19 mouse cellular contexts compared by ENCODE assay signal in the genomic region with DNA sequence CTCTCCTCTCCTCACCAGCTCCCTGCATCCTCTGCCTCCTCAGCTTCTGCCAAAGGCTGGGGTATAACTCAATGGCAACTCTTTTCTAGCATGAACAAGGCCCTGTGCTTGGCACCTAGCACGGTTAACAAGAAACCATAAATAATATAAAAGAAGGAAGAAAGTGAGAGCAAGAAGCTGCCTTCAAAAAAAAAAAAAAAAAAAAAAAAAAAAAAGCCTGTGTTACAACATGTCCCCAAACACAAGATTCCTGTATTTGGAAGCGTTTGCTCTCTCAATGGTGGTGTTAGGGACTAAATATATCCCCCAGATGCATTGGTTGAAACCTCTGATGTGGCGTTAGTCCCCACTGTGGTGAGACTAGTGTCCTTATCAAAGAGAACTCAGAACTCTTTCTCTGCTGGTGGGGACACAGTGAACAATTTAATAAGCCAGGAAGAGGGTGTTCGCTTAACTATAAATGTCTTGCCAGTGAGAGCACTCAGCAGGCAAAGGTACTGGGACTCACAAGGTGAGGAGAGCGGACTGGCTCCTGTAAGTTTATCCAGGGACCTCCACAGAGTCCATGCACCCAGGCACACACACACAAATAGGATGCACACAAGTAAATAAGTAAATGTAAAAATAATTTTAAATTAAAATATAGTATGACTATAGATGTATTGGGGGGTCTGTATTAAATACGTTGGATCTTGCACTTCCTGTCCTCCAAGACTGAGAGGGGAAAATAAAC. TPM values are rescaled to one million over a fixed set of nuclear protein-coding genes. Genes with fewer than 3 reads are reported as not detected.
A peak's percentile ranks its signal among the peaks of the same experiment; 100 is the strongest.
DNase-seq lines count a peak whose midpoint lies in the region; ATAC-seq and TF ChIP-seq lines count a peak whose summit lies in the region.
"Had no signal": no experiment of that assay in that cellular context is flagged by ENCODE, and none has a peak within 500 bp of the region (broad histone marks: within the 10 kb centered on the region; RNA-seq: fewer than 3 reads in every experiment).

No protein-coding gene starts in this region.

- H3K36me3 ChIP-seq in heart, embryonic 10.5 days: no peaks in the 10 kb centered on the region
- no peaks in the 10 kb centered on the region for H3K36me3 ChIP-seq in heart, adult 2 months (ENCODE audit: control insufficient read depth, insufficient read depth, low read length)
- H3K36me3 ChIP-seq in kidney, postnatal 0 days (ENCODE audit: insufficient read depth, low read length): no peaks in the 10 kb centered on the region
- H3K36me3 ChIP-seq in CH12.LX (replicated peaks in 1 of 2; ENCODE audit: control insufficient read depth in 1 of 2, insufficient read depth in 1 of 2, low read length in 1 of 2): no peaks in the 10 kb centered on the region
- H3K36me3 ChIP-seq: embryonic facial prominence, embryonic 13.5 days; heart, embryonic 15.5 days; hindbrain, embryonic 12.5 days had no signal

- H3K9ac ChIP-seq in heart, adult 2 months (ENCODE audit: low read depth, low read length): no peak overlapping the region
- no peak overlapping the region for H3K9ac ChIP-seq in kidney, postnatal 0 days (ENCODE audit: low read depth, low read length)
- H3K9ac ChIP-seq in CH12.LX (ENCODE audit: insufficient read depth, low read depth): no peak overlapping the region
- H3K9ac ChIP-seq: embryonic facial prominence, embryonic 13.5 days; heart, embryonic 15.5 days; hindbrain, embryonic 12.5 days had no signal

- H3K27me3 ChIP-seq in heart, embryonic 10.5 days (ENCODE audit: insufficient read depth, poor library complexity, severe bottlenecking): 0 out of 2 replicates have a peak, but pooled peaks cover 16% of the 10 kb centered on the region
- peaks cover 2% of the 10 kb centered on the region; the same call in 1 of the 2 replicates for H3K27me3 ChIP-seq in heart, adult 2 months (ENCODE audit: control insufficient read depth, insufficient read depth, low read length)
- H3K27me3 ChIP-seq in kidney, postnatal 0 days (ENCODE audit: insufficient read depth, low read length): no peaks in the 10 kb centered on the region
- peaks cover 2% of the 10 kb centered on the region for H3K27me3 ChIP-seq in CH12.LX (replicated peaks)

- 63% methylated on average over 6 of the region's 6 CpGs for WGBS in heart, embryonic 10.5 days
- WGBS in heart, adult 2 months: 68% methylated on average over 6 of the region's 6 CpGs
- WGBS in kidney, postnatal 0 days: 68% methylated on average over 6 of the region's 6 CpGs

- no peak for TF ChIP-seq EP300 in heart, adult 2 months (IDR thresholded peaks at IDR 0.05; ENCODE audit: insufficient read depth, low read depth, low read length)
- TF ChIP-seq EP300 in CH12.LX (IDR thresholded peaks at IDR 0.05; ENCODE audit: low read length): no peak

- H3K79me2 ChIP-seq in heart, adult 2 months (replicated peaks; ENCODE audit: control insufficient read depth, insufficient read depth, low read length): no peaks in the 10 kb centered on the region
- no peaks in the 10 kb centered on the region for H3K79me2 ChIP-seq in CH12.LX (replicated peaks; ENCODE audit: control insufficient read depth, extremely low read depth, insufficient read depth, poor library complexity, severe bottlenecking)

- dilution Hi-C loops in CH12.LX (cut with MboI; ENCODE audit: extremely low pct_ligation_motif_present, extremely low pct_unique_long_range_greater_than_20kb, low sequenced_read_pairs): no loop called here

- no peaks in the 10 kb centered on the region for H3K9me3 ChIP-seq in heart, embryonic 10.5 days
- H3K9me3 ChIP-seq in kidney, postnatal 0 days (replicated peaks; ENCODE audit: low read length): no peaks in the 10 kb centered on the region
- H3K9me3 ChIP-seq in CH12.LX (replicated peaks; ENCODE audit: low read length): no peaks in the 10 kb centered on the region
- H3K9me3 ChIP-seq: embryonic facial prominence, embryonic 13.5 days; heart, embryonic 15.5 days; hindbrain, embryonic 12.5 days had no signal

- TF ChIP-seq CTCF in heart, adult 2 months (IDR thresholded peaks at IDR 0.05): no peak
- no peak for TF ChIP-seq CTCF in kidney, postnatal 0 days (IDR thresholded peaks at IDR 0.05; ENCODE audit: low read depth)
- TF ChIP-seq CTCF in CH12.LX (conservative IDR thresholded peaks at IDR 0.05 in 1 of 2, IDR thresholded peaks at IDR 0.05 in 1 of 2; ENCODE audit: low read depth in 2 of 2, low read length in 2 of 2): no peak

- H3K27ac ChIP-seq in heart, embryonic 10.5 days: no peak overlapping the region
- H3K27ac ChIP-seq in heart, adult 2 months: no peak overlapping the region
- H3K27ac ChIP-seq in kidney, postnatal 0 days: no peak overlapping the region
- H3K27ac ChIP-seq in CH12.LX (ENCODE audit: insufficient read depth, low read depth): no peak overlapping the region
- H3K27ac ChIP-seq: embryonic facial prominence, embryonic 13.5 days; gastrocnemius, adult 2 months; heart, embryonic 15.5 days; hindbrain, embryonic 12.5 days; hindbrain, postnatal 0 days had no signal

- peaks cover 20% of the 10 kb centered on the region for H3K4me1 ChIP-seq in heart, embryonic 10.5 days
- H3K4me1 ChIP-seq in heart, adult 2 months (ENCODE audit: control insufficient read depth, insufficient read depth, low read length): peaks cover 4% of the 10 kb centered on the region
- H3K4me1 ChIP-seq in kidney, postnatal 0 days (replicated peaks; ENCODE audit: insufficient read depth, low read length): 0 out of 2 replicates have a peak, but pooled peaks cover 6% of the 10 kb centered on the region
- H3K4me1 ChIP-seq in CH12.LX (ENCODE audit: control insufficient read depth in 1 of 2, insufficient read depth in 2 of 2): 0 out of 4 replicates have a peak, but pooled peaks cover 0 to 4% of the 10 kb centered on the region in 2 experiments

- ATAC-seq in kidney, postnatal 0 days (replicated peaks; ENCODE audit: low FRiP score, low read depth): no peak
- ATAC-seq: forebrain, embryonic 14.5 days; hindbrain, postnatal 0 days had no signal

- H3K4me2 ChIP-seq in kidney, postnatal 0 days (ENCODE audit: low read length): 0 out of 2 replicates have a peak overlapping the region, but pooled peaks have one; percentile 6
- no peak overlapping the region for H3K4me2 ChIP-seq in CH12.LX (ENCODE audit: insufficient read depth, low read depth, poor library complexity, severe bottlenecking)
- H3K4me2 ChIP-seq: embryonic facial prominence, embryonic 13.5 days; heart, embryonic 11.5 days; heart, embryonic 15.5 days; hindbrain, embryonic 12.5 days had no signal

- peak; percentile 48 for DNase-seq in heart, embryonic 10.5 days (ENCODE audit: low spot score)
- DNase-seq in heart, adult 2 months: no peak
- DNase-seq in kidney, postnatal 0 days (ENCODE audit: low spot score): no peak
- no peak for DNase-seq in kidney, postnatal 14 days
- DNase-seq in CH12.LX (ENCODE audit: extremely low read depth) (no peak), MEL-GATA-1-ER (ENCODE audit: extremely low read depth, low read depth) (peak; percentile 41)
- no peak for DNase-seq in right cerebral cortex, postnatal 36 days (ENCODE audit: low spot score in 2 of 2)
- no peak for DNase-seq in lung, postnatal 4 days
- DNase-seq: cerebellum, adult 11-12 months; cerebellum, adult 9-10 months; gastrocnemius, postnatal 25 days had no signal

- in situ Hi-C loops in CH12.LX (cut with MboI; ENCODE audit: low pct_ligation_motif_present, low pct_unique_long_range_greater_than_20kb, low sequenced_read_pairs): no loop called here

- no peak for TF ChIP-seq POLR2A in heart, adult 2 months (IDR thresholded peaks at IDR 0.05; ENCODE audit: insufficient read depth, low read depth, low read length)
- TF ChIP-seq POLR2A in CH12.LX (IDR thresholded peaks at IDR 0.05; ENCODE audit: low read depth, low read length): no peak

- intact Hi-C loops in heart, adult 2 months (cut with DNase I): no loop called here

- TF ChIP-seq RAD21 in CH12.LX (IDR thresholded peaks at IDR 0.05; ENCODE audit: low read depth, low read length): no peak

- no peak overlapping the region for H3K4me3 ChIP-seq in heart, embryonic 10.5 days
- no peak overlapping the region for H3K4me3 ChIP-seq in heart, adult 2 months
- no peak overlapping the region for H3K4me3 ChIP-seq in kidney, postnatal 0 days (replicated peaks; ENCODE audit: low read depth, low read length)
- H3K4me3 ChIP-seq in CH12.LX (replicated peaks in 1 of 3; ENCODE audit: low read depth in 2 of 3, low read length in 2 of 3, poor library complexity in 1 of 3): no peak overlapping the region
- H3K4me3 ChIP-seq: embryonic facial prominence, embryonic 13.5 days; gastrocnemius, adult 2 months; heart, embryonic 15.5 days; hindbrain, embryonic 12.5 days had no signal

TF ChIP-seq in CH12.LX, 34 proteins besides CTCF, POLR2A, EP300 and RAD21:
- 0 out of 2 replicates have a peak, but pooled peaks have one; percentile 11 for TF ChIP-seq ZNF384 (IDR thresholded peaks at IDR 0.05; ENCODE audit: low read depth, low read length)
- TF ChIP-seq SIN3A (IDR thresholded peaks at IDR 0.05; ENCODE audit: low read length): no peak

RNA-seq across cellular contexts. Expression of a gene that starts 2.2 kb away (rescaled TPM):
- 1.7 and 2.6 TPM in 2 replicates for polyA plus RNA-seq in heart, embryonic 10.5 days (2016; fragmentation: Nextera tagmentation; extraction: Ambion mirVana)
- under 1 TPM; 0.23 to 0.32 TPM for total RNA-seq in heart, adult 2 months (2021)
- 0.31 and 0.59 TPM in 2 replicates for polyA plus RNA-seq in heart, adult 2 months (2012; rRNA removed)
- 9.4 and 10.5 TPM in 2 replicates for polyA plus RNA-seq in kidney, postnatal 0 days (2015; fragmentation: Nextera tagmentation; extraction: Ambion mirVana)
- total RNA-seq in CH12.LX (2012; rRNA removed) (not detected in 2 replicates), CH12.LX (2014; rRNA removed) (not detected in 2 replicates)
- polyA plus RNA-seq in CH12.LX (2012; ENCODE audit: insufficient read length, low read depth): not detected in 2 replicates
- total RNA-seq: gastrocnemius, adult 2 months; gastrocnemius, postnatal 25 days; granulocyte monocyte progenitor cell, adult 5-6 weeks had no signal

RNA-seq across cellular contexts. Expression of a gene that starts 38.7 kb away (rescaled TPM):
- polyA plus RNA-seq in heart, embryonic 10.5 days (2016; fragmentation: Nextera tagmentation; extraction: Ambion mirVana): 23.8 and 31.7 TPM in 2 replicates
- total RNA-seq in heart, adult 2 months (2021): 10 to 100 TPM; 14.3 to 14.6 TPM
- 10.3 and 13.6 TPM in 2 replicates for polyA plus RNA-seq in heart, adult 2 months (2012; rRNA removed)
- polyA plus RNA-seq in kidney, postnatal 0 days (2015; fragmentation: Nextera tagmentation; extraction: Ambion mirVana): 30.9 and 36.2 TPM in 2 replicates
- total RNA-seq in CH12.LX (2012; rRNA removed): 35.5 and 39.7 TPM in 2 replicates
- 59.8 and 70.7 TPM in 2 replicates for total RNA-seq in CH12.LX (2014; rRNA removed)
- polyA plus RNA-seq in CH12.LX (2012; ENCODE audit: insufficient read length, low read depth): 57.0 and 58.6 TPM in 2 replicates

Comparison
In these comparisons a context has a peak if more than half of its experiments do, and no peak if none do; other contexts are left out.
1. DNase-seq: peak in heart, embryonic 10.5 days (single experiment) and MEL-GATA-1-ER (single experiment); none in heart, adult 2 months (0 of 2), kidney, postnatal 0 days (single experiment), kidney, postnatal 14 days (single experiment), CH12.LX (single experiment), right cerebral cortex, postnatal 36 days (0 of 2) and lung, postnatal 4 days (0 of 2).